Mouse (Mus musculus) heart, adult 18-20 months (tissue): Measurements from ENCODE around the gene Cdhr3. TPM values are rescaled to one million over a fixed set of nuclear protein-coding genes. Genes with fewer than 3 reads are reported as not detected.

Experiments used
- DNase-seq, 2 experiments: peaks; one replicate each; pipeline ENCODE4 v3.0.0; 2021 to 2022; ENCODE audit warnings: mixed read lengths in 1 of 2
- long read RNA-seq, 2 experiments: library from polyadenylated mRNA; stranded (forward); transcript quantifications; one replicate each; pipeline ENCODE4 v2.0.0; 2021
- total RNA-seq, 2 experiments: library from RNA; stranded (reverse); gene quantifications; 2 replicates each; pipeline ENCODE4 v1.2.3; 2021

Gene Cdhr3
- under 1 TPM; 0.27 to 0.87 TPM for total RNA-seq
- long read RNA-seq, experiment 1: 0 reads
- long read RNA-seq, experiment 2: 0 reads

DNA sequence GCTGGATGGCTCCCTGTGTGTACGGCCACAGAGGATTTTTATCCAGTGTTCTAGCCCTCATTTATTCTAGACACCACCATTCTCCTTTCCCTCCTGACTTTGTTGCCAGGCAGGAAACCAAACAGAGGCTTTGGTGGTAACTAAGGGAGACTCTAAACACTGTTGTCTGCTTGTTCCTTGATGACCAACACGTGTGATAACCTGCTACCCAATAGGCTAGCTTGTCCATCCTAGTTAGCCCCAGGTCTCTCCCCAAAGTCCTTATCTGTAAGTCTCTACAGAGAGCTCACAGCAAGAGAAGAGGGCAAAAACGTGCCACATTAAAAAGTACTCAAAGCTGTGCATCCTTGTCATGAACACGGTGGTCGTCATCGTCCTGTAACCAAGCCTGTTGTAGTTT is at the start of gene Cdhr3:
Gene Cdhr3 (minus strand): TSS at position 101 of the 400 bp plus-strand sequence.
- DNase-seq: no peak

DNA sequence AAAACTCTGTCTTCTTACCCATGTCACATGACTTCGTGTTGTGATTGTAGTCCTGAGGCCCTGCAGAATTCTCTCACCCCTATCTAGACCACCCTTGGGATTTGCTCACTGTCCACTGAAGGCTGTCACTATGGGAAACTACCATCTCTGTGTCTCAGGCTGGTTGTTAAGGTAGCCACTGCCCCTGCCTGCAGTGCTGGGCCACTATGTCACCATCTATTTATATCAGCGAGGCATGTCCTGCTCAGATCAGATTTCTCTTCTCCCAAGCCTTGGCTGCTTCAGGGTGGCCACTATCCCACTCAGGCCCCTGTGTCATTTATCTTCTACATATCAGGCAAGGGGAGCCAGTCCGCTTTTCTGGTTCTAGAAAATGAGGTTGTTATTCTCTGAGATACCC is 46.4 kb upstream of the Cdhr3 start:
- DNase-seq: peak; percentile 44 to 45

- no peak for DNase-seq
Measured at GRCm38 (mm10) chr12:33137857-33138256, 45.2 kb upstream of the Cdhr3 start.

- DNase-seq: no peak
Measured at GRCm38 (mm10) chr12:33131796-33132195, 39.1 kb upstream of the Cdhr3 start.

DNA sequence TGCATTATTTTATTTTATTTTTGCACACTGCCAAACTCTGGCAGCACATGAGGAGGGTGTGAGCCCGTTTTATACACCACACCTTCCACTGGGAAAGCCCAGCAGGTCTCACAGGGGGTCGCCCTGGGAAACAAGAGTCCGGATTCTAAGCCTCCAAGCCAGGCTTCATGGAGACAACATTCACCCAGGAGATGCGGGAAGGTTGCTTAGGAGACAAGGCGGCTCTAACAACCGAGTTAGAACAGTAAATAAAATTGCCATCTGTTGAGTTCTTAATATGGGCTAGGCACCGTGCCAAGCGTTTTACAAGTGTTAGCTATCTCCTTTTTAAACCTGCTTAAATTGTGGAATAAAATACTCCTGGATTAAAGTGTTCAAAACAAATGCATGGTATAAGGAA is 37.7 kb upstream of the Cdhr3 start:
- no peak for DNase-seq

GRCm38 (mm10) chr12:33129410-33129809 is 36.7 kb upstream of the Cdhr3 start:
- DNase-seq: peak in 1 of 2 experiments; percentile 63

GRCm38 (mm10) chr12:33128702-33129101 is 36.0 kb upstream of the Cdhr3 start:
- no peak for DNase-seq

DNA sequence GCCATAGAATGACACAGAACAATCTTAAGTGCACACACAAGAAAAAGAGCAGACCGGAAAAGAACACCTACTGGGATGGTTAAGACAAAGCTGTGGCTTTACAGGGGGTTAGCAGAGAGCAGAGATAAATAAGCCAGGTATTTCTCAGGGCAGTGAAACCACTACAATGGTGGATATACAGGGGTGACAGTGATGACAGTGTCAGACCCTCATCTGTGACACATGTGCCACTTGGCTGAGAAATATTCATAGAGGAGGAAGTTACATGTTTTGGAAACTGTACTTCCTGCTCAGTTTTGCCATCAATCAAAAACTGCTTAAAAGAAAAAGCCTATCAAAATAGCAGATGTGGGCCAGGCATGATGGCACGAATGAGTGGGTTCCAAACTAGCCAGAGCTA is 35.4 kb upstream of the Cdhr3 start:
- no peak for DNase-seq

GRCm38 (mm10) chr12:33126243-33126642 is 33.6 kb upstream of the Cdhr3 start:
- no peak for DNase-seq

GRCm38 (mm10) chr12:33125594-33126227 is 33.0 kb upstream of the Cdhr3 start:
- peak in 1 of 2 experiments; percentile 18 for DNase-seq

- DNase-seq: no peak
Measured at GRCm38 (mm10) chr12:33118624-33119301, 26.1 kb upstream of the Cdhr3 start.

- DNase-seq: peak; percentile 69 to 72
Measured at GRCm38 (mm10) chr12:33110894-33111471, 18.3 kb upstream of the Cdhr3 start.

GRCm38 (mm10) chr12:33109531-33109930 is 16.9 kb upstream of the Cdhr3 start:
- peak; percentile 29 to 51 for DNase-seq

DNA sequence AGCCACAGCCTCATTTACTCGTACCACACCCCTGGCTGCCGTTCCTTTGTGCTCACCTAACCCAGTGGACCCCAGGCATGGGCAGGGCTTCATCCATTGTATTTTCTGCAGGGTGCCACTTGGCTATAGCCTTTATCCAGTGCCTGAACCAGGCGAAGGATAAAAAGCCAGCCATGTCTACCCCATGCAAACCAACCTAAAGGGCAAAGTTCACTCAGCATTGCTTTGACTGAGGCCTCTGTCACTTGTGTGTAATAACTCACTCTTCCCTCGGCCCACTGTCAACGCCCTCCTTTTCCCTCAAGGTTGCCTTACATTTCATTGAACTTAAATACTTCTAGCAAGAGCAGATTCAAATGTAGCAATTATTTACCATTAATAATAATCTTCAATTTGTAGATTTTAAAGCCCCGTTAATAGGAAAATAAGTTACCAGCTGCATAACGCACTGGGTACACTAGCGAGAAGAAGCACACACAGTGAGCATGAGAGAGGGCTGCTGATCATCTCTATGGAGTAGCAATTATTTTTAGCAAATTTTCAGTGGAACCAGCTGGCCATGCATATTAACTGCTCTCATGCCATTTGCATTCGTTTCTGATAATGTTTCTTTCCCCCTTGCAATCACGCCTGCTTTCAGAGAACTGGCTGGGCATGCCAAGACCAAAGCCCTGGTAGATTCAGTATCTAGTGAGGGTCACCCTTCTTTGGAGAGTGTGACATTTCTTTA is 13.9 kb upstream of the Cdhr3 start:
- DNase-seq: no peak

DNA sequence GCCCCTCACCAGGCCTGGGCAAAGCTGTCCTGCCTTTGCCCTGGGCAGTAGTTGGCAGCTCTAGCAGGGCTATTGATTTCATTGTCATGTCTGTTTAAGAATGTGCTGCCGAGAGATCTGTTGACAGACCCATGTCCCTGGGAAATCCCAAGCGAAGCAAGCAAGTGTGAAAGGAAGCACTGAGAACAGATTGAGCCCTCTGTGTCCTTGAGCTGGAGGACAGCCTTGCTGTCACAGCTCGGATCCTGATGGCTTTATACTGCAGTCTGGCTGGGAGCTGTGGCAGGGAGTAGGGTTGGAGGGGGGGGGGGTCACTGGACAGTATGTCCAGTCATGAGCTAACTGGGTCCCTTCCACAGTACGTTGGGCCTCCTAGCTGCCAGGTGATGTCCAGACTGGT is 13.0 kb upstream of the Cdhr3 start:
- no peak for DNase-seq

DNA sequence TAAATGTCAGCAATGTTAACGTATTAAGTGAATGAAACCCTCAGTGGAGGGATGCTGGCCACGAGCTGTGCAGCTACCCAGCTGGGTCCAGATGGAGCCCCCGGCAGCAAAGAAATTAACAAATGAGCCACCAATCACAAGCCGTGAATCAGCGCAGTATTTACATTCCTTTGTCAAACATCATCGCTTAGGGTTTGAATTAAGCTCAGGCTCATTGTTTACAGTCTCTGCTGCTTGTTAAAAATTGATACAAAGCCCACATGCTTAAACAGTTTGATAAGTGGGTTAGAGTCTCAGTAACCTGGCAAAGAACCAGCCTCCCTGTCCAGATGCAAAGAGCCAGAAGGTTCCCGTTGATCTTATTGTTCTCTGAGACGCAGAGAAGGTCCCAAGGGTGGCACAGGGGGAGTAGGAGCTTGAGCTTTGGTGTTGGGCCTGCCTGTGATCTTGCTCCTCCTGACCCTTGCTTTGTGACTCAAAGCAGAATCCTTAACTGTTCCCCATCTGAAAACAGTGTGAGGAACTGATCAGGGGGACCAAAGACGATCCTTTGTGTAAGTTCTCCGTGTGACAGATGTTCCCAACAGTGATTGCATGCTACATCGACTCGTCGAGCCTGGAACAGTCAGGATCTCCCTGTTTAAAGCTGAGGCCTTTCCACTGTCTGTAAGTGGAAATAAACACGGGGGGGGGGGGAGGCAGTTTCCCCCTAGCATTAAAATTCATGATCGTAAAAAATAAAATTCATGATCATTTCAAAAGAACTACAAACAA is 9.9 kb upstream of the Cdhr3 start:
- no peak for DNase-seq

DNA sequence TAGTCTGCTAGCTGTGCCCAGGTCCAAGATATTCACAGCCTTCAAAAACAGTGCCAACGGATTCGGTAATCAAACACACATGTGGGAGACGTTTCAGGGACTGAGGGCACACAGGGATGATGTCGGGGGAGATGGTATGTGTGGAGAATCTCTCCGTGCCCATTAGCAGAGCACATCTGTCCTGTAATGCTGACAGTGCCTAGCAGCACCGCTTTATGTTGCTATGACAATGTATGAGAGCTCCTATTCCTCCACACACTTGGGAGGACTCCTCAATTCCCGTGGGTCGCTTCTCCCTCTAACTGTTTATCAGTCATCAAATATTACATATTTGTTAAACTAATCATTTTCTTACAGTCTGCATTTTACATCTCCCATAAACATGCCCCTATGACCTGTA is 9.0 kb upstream of the Cdhr3 start:
- DNase-seq: no peak

- no peak for DNase-seq
Measured at GRCm38 (mm10) chr12:33096017-33096416, 3.3 kb upstream of the Cdhr3 start.

GRCm38 (mm10) chr12:33092196-33092595 is 479 bp downstream of the Cdhr3 start:
- DNase-seq: no peak

DNA sequence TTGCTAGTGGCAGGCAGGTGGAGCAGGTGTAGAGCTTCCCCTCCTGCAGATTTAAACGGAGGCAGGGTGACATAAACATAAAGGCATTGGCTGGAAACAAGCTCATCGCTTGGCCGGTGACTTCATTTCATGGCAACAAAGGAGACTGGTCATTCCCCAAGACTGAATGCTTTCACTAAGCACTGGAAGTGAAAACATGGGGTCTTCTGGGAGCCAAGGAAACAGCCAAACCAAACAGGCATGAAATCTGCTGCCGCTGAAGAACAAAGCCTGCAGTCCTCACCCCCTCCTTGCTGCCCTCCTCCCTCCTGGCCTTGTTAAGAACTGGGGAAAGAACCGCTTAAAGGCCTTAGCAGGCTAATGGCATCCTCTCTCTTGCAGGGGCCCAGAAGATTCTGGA is 6.5 kb downstream of the Cdhr3 start:
- no peak for DNase-seq

GRCm38 (mm10) chr12:33084683-33085082 is 8.0 kb downstream of the Cdhr3 start:
- DNase-seq: peak in 1 of 2 experiments; percentile 16

GRCm38 (mm10) chr12:33083362-33083761 is 9.3 kb downstream of the Cdhr3 start:
- DNase-seq: peak; percentile 68 to 83
